Mouse (Mus musculus): ENCODE data around the gene Aadacl2. TPM values are rescaled to one million over a fixed set of nuclear protein-coding genes. Genes with fewer than 3 reads are reported as not detected.

Gene Aadacl2
- not detected in 2 replicates for polyA plus RNA-seq (2011; ENCODE audit: insufficient read length, low read depth, missing spikeins)

- H3K4me3 ChIP-seq (ENCODE audit: insufficient read depth, low read length) = no peak within 1 kb of the TSS
- H3K4me1 ChIP-seq (ENCODE audit: control insufficient read depth, insufficient read depth, low read length) = no peaks in the 10 kb centered on the region
- no peak for TF ChIP-seq CTCF (IDR thresholded peaks at IDR 0.05; ENCODE audit: borderline replicate concordance, insufficient read depth, low read length)
- TF ChIP-seq POLR2A (IDR thresholded peaks at IDR 0.05; ENCODE audit: low read depth, low read length) = no peak
- no peak within 1 kb of the TSS for H3K27ac ChIP-seq (ENCODE audit: insufficient read depth, low read length)
These were observed at the start of gene Aadacl2 for GRCm38 (mm10) chr3:60006443-60006842. Gene Aadacl2, plus strand, starts transcription at chr3:60006743.

GRCm38 (mm10) chr3:59970891-59971290 lies 35.7 kb upstream of the Aadacl2 start:
- H3K27ac ChIP-seq (ENCODE audit: insufficient read depth, low read length) = no peak overlapping the region
- H3K4me3 ChIP-seq (ENCODE audit: insufficient read depth, low read length) = no peak overlapping the region
- H3K4me1 ChIP-seq (ENCODE audit: control insufficient read depth, insufficient read depth, low read length) = no peaks in the 10 kb centered on the region
- no peak for TF ChIP-seq CTCF (IDR thresholded peaks at IDR 0.05; ENCODE audit: borderline replicate concordance, insufficient read depth, low read length)
- TF ChIP-seq POLR2A (IDR thresholded peaks at IDR 0.05; ENCODE audit: low read depth, low read length) = no peak

DNA sequence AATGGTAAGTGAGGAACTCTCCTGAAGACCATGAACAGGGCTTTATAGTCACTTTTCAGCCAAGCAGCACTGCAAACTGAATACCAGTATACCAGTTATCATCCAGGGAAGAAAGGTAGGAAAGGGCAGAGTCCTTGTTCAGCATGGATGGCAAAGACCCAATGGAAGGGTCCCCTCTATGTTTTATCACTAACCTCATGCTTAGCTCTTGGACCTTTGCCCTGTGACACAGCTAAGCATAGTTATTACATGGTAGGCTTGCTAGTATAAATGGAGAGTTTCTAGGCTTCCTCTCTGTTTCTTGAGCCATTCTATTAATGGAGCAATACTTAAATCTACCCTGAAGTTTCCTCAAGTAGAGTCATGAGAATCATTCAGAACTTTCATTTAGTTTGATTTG lies 32.0 kb upstream of the Aadacl2 start:
- TF ChIP-seq POLR2A (IDR thresholded peaks at IDR 0.05; ENCODE audit: low read depth, low read length) (no peak), CTCF (IDR thresholded peaks at IDR 0.05; ENCODE audit: borderline replicate concordance, insufficient read depth, low read length) (no peak)
- H3K4me1 ChIP-seq (ENCODE audit: control insufficient read depth, insufficient read depth, low read length) = no peaks in the 10 kb centered on the region
- H3K4me3 ChIP-seq (ENCODE audit: insufficient read depth, low read length) = no peak overlapping the region
- no peak overlapping the region for H3K27ac ChIP-seq (ENCODE audit: insufficient read depth, low read length)

DNA sequence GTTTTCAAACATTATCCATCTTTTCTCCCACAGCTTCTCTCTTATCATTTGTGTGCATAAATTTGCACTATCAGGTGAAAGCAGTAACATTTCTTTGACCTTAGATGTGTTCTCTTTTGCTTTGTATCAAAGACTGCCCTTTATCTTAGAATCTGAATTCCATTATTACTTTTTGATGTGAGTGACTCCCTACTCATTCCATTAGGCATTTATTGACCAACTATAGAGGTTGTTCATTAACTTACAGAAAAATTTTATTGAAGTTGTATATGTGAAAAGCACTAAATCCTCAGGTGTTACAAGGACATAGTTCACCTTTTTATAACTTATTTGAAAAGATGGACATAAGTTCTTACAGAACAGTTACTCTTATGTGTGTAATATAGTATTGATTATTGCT lies 2.9 kb upstream of the Aadacl2 start:
- Histone ChIP-seq H3K4me1 (ENCODE audit: control insufficient read depth, insufficient read depth, low read length) (no peaks in the 10 kb centered on the region), H3K4me3 (ENCODE audit: insufficient read depth, low read length) (no peak overlapping the region), H3K27ac (ENCODE audit: insufficient read depth, low read length) (no peak overlapping the region)
- TF ChIP-seq POLR2A (IDR thresholded peaks at IDR 0.05; ENCODE audit: low read depth, low read length) (no peak), CTCF (IDR thresholded peaks at IDR 0.05; ENCODE audit: borderline replicate concordance, insufficient read depth, low read length) (no peak)

- TF ChIP-seq POLR2A (IDR thresholded peaks at IDR 0.05; ENCODE audit: low read depth, low read length) = no peak
- no peak for TF ChIP-seq CTCF (IDR thresholded peaks at IDR 0.05; ENCODE audit: borderline replicate concordance, insufficient read depth, low read length)
- no peaks in the 10 kb centered on the region for H3K4me1 ChIP-seq (ENCODE audit: control insufficient read depth, insufficient read depth, low read length)
- no peak within 1 kb of the TSS for H3K4me3 ChIP-seq (ENCODE audit: insufficient read depth, low read length)
- no peak within 1 kb of the TSS for H3K27ac ChIP-seq (ENCODE audit: insufficient read depth, low read length)
These were observed 18.9 kb downstream of the Aadacl2 start, which contains the start of gene Aadac for GRCm38 (mm10) chr3:60025417-60025816. Gene Aadac, plus strand, starts transcription at chr3:60025717.

DNA sequence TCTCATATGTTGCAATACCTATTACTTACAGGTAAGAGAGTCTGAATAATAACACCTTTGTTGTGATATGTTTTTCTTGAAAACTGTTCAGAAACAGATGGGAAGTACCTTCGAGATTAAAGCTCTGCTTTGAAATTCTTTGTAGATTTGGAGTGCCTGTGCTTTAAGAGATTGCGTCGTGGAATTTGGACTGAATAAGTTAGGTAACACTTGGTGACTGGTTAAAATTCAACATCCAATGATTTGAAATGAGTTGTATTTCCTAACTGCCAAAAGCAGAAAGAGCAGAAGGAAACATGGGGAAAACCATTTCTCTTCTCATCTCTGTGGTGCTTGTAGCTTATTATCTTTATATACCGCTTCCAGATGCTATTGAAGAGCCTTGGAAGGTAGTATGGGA lies 25.0 kb downstream of the Aadacl2 start:
- no peak for TF ChIP-seq CTCF (IDR thresholded peaks at IDR 0.05; ENCODE audit: borderline replicate concordance, insufficient read depth, low read length)
- TF ChIP-seq POLR2A (IDR thresholded peaks at IDR 0.05; ENCODE audit: low read depth, low read length) = no peak
- no peaks in the 10 kb centered on the region for H3K4me1 ChIP-seq (ENCODE audit: control insufficient read depth, insufficient read depth, low read length)

GRCm38 (mm10) chr3:60046221-60046913 lies 39.8 kb downstream of the Aadacl2 start:
- Histone ChIP-seq H3K27ac (ENCODE audit: insufficient read depth, low read length) (no peak overlapping the region), H3K4me3 (ENCODE audit: insufficient read depth, low read length) (no peak overlapping the region), H3K4me1 (ENCODE audit: control insufficient read depth, insufficient read depth, low read length) (no peaks in the 10 kb centered on the region)
- TF ChIP-seq CTCF (IDR thresholded peaks at IDR 0.05; ENCODE audit: borderline replicate concordance, insufficient read depth, low read length) (no peak), POLR2A (IDR thresholded peaks at IDR 0.05; ENCODE audit: low read depth, low read length) (no peak)

More for the DNA sequence above, 25.0 kb downstream of the Aadacl2 start:
- H3K4me3 ChIP-seq (ENCODE audit: insufficient read depth, low read length) = no peak overlapping the region
- no peak overlapping the region for H3K27ac ChIP-seq (ENCODE audit: insufficient read depth, low read length)

DNA sequence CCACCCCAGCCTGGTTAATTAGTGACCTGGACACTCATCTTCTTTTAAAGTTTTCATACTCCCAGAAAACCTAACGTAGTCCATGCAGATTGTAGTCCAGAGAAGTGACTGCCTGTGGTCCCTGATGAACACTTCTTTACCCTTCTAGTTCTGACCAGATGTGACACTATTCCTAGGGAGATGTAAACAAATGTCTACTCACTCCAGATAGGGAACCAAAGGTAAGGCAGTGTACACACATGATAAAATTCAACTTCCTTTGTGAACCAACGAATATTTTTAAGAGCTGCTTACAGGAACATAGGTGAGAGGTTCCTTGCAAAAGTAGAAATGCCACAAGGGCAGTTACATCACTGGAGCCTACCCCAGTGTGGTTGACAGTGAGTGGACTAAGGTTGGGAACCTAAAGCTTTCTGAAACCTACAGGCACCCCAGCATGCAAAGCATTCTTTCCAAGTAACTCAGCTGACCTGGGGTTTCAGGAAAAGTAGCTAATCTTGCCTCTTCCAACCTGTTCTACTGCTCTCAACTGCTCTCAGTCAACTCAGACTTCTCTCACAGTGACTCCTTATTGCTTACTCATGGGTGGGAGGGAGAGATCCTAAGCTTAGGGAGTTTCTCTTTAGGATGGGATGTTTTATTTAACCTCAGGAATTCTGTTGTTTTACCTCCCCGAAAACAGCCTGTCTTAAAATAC lies 46.8 kb downstream of the Aadacl2 start:
- no peak overlapping the region for H3K27ac ChIP-seq (ENCODE audit: insufficient read depth, low read length)
- no peak overlapping the region for H3K4me3 ChIP-seq (ENCODE audit: insufficient read depth, low read length)
- TF ChIP-seq POLR2A (IDR thresholded peaks at IDR 0.05; ENCODE audit: low read depth, low read length) (no peak), CTCF (IDR thresholded peaks at IDR 0.05; ENCODE audit: borderline replicate concordance, insufficient read depth, low read length) (no peak)
- no peaks in the 10 kb centered on the region for H3K4me1 ChIP-seq (ENCODE audit: control insufficient read depth, insufficient read depth, low read length)

DNA sequence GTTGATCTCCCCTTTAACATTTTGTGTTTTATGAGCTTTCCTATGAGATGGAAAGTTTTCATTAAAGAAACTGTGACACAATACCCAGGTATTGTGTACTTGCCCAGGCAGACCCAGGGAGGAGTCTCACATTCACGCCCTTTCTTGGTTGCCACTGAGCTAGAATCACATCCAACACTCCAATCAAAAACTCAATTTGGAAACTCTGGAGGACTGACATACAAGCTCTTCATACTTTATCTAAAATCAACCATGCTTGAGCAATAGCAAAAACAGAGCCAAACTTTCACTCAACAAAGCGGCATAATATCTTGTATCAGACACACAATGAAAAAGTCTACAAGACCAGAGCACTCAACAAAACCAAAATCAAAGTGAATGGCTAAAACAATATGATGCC lies 47.4 kb downstream of the Aadacl2 start:
- no peak overlapping the region for H3K27ac ChIP-seq (ENCODE audit: insufficient read depth, low read length)
- no peaks in the 10 kb centered on the region for H3K4me1 ChIP-seq (ENCODE audit: control insufficient read depth, insufficient read depth, low read length)
- TF ChIP-seq POLR2A (IDR thresholded peaks at IDR 0.05; ENCODE audit: low read depth, low read length) (no peak), CTCF (IDR thresholded peaks at IDR 0.05; ENCODE audit: borderline replicate concordance, insufficient read depth, low read length) (no peak)
- H3K4me3 ChIP-seq (ENCODE audit: insufficient read depth, low read length) = no peak overlapping the region

DNA sequence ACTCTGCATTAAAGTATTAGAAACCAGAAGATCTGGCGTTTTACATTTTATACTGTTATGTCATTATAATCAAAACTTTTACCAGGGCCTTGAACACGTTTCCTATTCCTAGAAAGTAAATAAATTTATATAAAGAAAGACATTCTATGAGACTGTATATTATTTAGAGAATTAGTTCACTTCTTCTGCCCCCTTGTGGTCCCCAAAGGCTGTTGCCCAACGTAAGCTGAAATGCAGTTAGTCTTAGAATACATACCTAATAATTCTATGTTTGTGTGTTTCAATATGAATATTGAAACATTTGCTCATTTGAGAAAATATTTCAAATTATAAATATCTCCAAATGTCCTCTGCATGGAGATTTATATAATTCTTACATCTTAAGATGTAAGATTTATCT lies 49.9 kb downstream of the Aadacl2 start:
- H3K27ac ChIP-seq (ENCODE audit: insufficient read depth, low read length) = no peak overlapping the region
- TF ChIP-seq CTCF (IDR thresholded peaks at IDR 0.05; ENCODE audit: borderline replicate concordance, insufficient read depth, low read length) = no peak
- no peak overlapping the region for H3K4me3 ChIP-seq (ENCODE audit: insufficient read depth, low read length)
- no peaks in the 10 kb centered on the region for H3K4me1 ChIP-seq (ENCODE audit: control insufficient read depth, insufficient read depth, low read length)
